Mouse (Mus musculus) MEL (cell line): ENCODE data around the gene Dxo.

ENCODE experiments used
- CTCF ChIP-seq, 3 experiments: IDR thresholded peaks in 2 of 3; conservative IDR thresholded peaks in 1 of 3; 2 replicates each; pipeline ENCODE4 v1.5.1; 2011 to 2012; ENCODE audit warnings: low read length in 3 of 3, low read depth in 2 of 3, mild to moderate bottlenecking in 2 of 3, improper control_type of control experiment in 1 of 3, inconsistent platforms in 1 of 3, mixed read lengths in 1 of 3, moderate library complexity in 1 of 3; ENCODE audit not compliant: control insufficient read depth in 1 of 3, insufficient read depth in 1 of 3, poor library complexity in 1 of 3, severe bottlenecking in 1 of 3
- EP300 ChIP-seq, 2 experiments: IDR thresholded peaks; 2 replicates each; pipeline ENCODE4 v1.6.1; 2011; ENCODE audit warnings: improper control_type of control experiment in 2 of 2, low read length in 2 of 2, low read depth in 1 of 2, mild to moderate bottlenecking in 1 of 2
- ETS1 ChIP-seq: IDR thresholded peaks from 2 replicates; pipeline ENCODE4 v1.6.1; 2012; ENCODE audit warnings: low read depth, mild to moderate bottlenecking, inconsistent platforms, low read length, improper control_type of control experiment, moderate library complexity
- GABPA ChIP-seq: IDR thresholded peaks from 2 replicates; pipeline ENCODE4 v1.6.1; 2012; ENCODE audit warnings: low read depth, mild to moderate bottlenecking, inconsistent platforms, low read length, improper control_type of control experiment, moderate library complexity
- JUND ChIP-seq: IDR thresholded peaks from 2 replicates; pipeline ENCODE4 v1.6.1; 2011; ENCODE audit warnings: low read depth, mild to moderate bottlenecking, improper control_type of control experiment, low read length
- MAFK ChIP-seq: IDR thresholded peaks from 2 replicates; pipeline ENCODE4 v1.6.1; 2011; ENCODE audit warnings: low read depth, mild to moderate bottlenecking, low read length, improper control_type of control experiment, borderline replicate concordance
- MAX ChIP-seq: IDR thresholded peaks from 2 replicates; pipeline ENCODE4 v1.6.1; 2011; ENCODE audit warnings: low read length, improper control_type of control experiment
- MEF2A ChIP-seq: IDR thresholded peaks from 2 replicates; pipeline ENCODE4 v1.6.1; 2014; ENCODE audit warnings: low read depth, mild to moderate bottlenecking, inconsistent platforms, low read length, improper control_type of control experiment; ENCODE audit not compliant: poor library complexity, insufficient replicate concordance, severe bottlenecking; ENCODE audit errors: extremely low read depth
- MYB ChIP-seq: IDR thresholded peaks from 2 replicates; pipeline ENCODE4 v1.6.1; 2011; ENCODE audit warnings: mild to moderate bottlenecking, low read depth, low read length, improper control_type of control experiment
- NRF1 ChIP-seq: IDR thresholded peaks from 2 replicates; pipeline ENCODE4 v1.6.1; 2014; ENCODE audit warnings: low read depth, mild to moderate bottlenecking, inconsistent platforms, low read length, improper control_type of control experiment, moderate library complexity; ENCODE audit not compliant: poor library complexity, insufficient read depth, severe bottlenecking
- POLR2A ChIP-seq, 2 experiments: IDR thresholded peaks; 2 replicates each; pipeline ENCODE4 v1.6.1; 2011 to 2012; ENCODE audit warnings: low read length in 2 of 2, mild to moderate bottlenecking in 2 of 2, control low read depth in 1 of 2, improper control_type of control experiment in 1 of 2, low read depth in 1 of 2, moderate library complexity in 1 of 2; ENCODE audit not compliant: control insufficient read depth in 1 of 2, insufficient read depth in 1 of 2, poor library complexity in 1 of 2
- RCOR1 ChIP-seq: IDR thresholded peaks from 2 replicates; pipeline ENCODE4 v1.6.1; 2012; ENCODE audit warnings: low read depth, mild to moderate bottlenecking, inconsistent platforms, low read length, improper control_type of control experiment
- USF1 ChIP-seq: IDR thresholded peaks from 2 replicates; pipeline ENCODE4 v1.6.1; 2014; ENCODE audit warnings: low read depth, mild to moderate bottlenecking, inconsistent platforms, low read length, improper control_type of control experiment, moderate library complexity
- ZC3H11A ChIP-seq: IDR thresholded peaks from 2 replicates; pipeline ENCODE4 v1.6.1; 2012; ENCODE audit warnings: low read depth, mild to moderate bottlenecking, inconsistent platforms, low read length, improper control_type of control experiment

DNA sequence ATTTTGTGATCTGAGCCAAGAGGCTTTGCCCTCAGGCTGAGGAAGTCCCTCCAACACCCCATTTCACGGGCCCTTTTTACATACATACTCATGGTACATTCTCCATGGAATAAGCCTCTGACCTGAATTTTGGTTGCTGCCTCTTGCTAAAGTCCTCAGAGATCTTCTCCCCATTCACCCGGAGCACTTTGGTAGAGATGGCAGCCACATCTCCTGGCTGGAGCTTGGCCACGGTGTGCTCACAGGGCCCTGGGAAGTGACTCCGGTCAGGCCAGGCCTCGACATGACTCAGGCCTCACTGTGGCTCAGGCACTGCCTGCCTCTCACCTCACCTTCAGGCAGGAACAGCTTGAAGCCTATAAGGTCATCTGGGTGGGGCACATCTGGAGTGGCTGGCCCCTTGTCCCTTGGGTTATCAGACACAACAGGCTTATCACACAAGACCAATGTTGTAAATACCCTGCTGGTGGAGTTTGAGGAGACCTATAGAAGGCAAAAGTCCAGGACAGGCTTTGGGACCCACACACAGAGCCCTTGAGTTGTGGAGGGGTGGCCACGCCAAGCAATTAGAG, 4.0 kb downstream of the Dxo start:
- TF ChIP-seq POLR2A (IDR thresholded peaks at IDR 0.05; ENCODE audit: control insufficient read depth in 1 of 2, insufficient read depth in 1 of 2, low read depth in 1 of 2, low read length in 2 of 2, poor library complexity in 1 of 2) (no peak), MAFK (no peak), CTCF (IDR thresholded peaks at IDR 0.05 in 2 of 3, conservative IDR thresholded peaks at IDR 0.05 in 1 of 3; ENCODE audit: control insufficient read depth in 1 of 3, insufficient read depth in 1 of 3, low read depth in 2 of 3, low read length in 3 of 3, poor library complexity in 1 of 3, severe bottlenecking in 1 of 3) (no peak), ETS1 (no peak), JUND (no peak), EP300 (IDR thresholded peaks at IDR 0.05; ENCODE audit: low read depth in 1 of 2, low read length in 2 of 2) (no peak), USF1 (no peak), ZC3H11A (no peak), MEF2A (no peak), RCOR1 (no peak), NRF1 (no peak), MAX (no peak), MYB (no peak), GABPA (no peak)
